Mouse (Mus musculus) MEL (cell line): ENCODE results near the gene Adgrv1. TPM values are rescaled to one million over a fixed set of nuclear protein-coding genes. Genes with fewer than 3 reads are reported as not detected.

ENCODE experiments used
- DNase-seq: peaks from one replicate; pipeline ENCODE4 v3.0.0; 2011; ENCODE audit warnings: low read depth, low spot score
- H3K27ac ChIP-seq: 2 replicates; pipeline ENCODE4 v1.5.1; 2012; ENCODE audit warnings: low read depth, mild to moderate bottlenecking, control low read depth, low read length, moderate library complexity; ENCODE audit not compliant: control insufficient read depth
- H3K27me3 ChIP-seq, 2 experiments: fragments of 150-350 bp in 1 of 2; sonication (generic) in 1 of 2; 2 replicates each; pipeline ENCODE4 v1.6.1; 2012; ENCODE audit warnings: low read length in 2 of 2, mild to moderate bottlenecking in 2 of 2, improper control_type of control experiment in 1 of 2, moderate library complexity in 1 of 2; ENCODE audit not compliant: insufficient read depth in 2 of 2, control insufficient read depth in 1 of 2
- H3K36me3 ChIP-seq, 2 experiments: 2 replicates each; pipeline ENCODE4 v1.6.1; 2012 to 2014; ENCODE audit warnings: low read length in 2 of 2, improper control_type of control experiment in 1 of 2, inconsistent platforms in 1 of 2, mild to moderate bottlenecking in 1 of 2; ENCODE audit not compliant: insufficient read depth in 2 of 2, control insufficient read depth in 1 of 2
- H3K4me1 ChIP-seq, 2 experiments: fragments of 150-350 bp in 1 of 2; sonication (generic) in 1 of 2; 2 replicates each; pipeline ENCODE4 v1.6.1; 2012; ENCODE audit warnings: low read length in 2 of 2, improper control_type of control experiment in 1 of 2, mild to moderate bottlenecking in 1 of 2; ENCODE audit not compliant: insufficient read depth in 2 of 2, control insufficient read depth in 1 of 2
- H3K4me3 ChIP-seq, 2 experiments: fragments of 150-350 bp in 1 of 2; sonication (generic) in 1 of 2; 2 replicates each; pipeline ENCODE4 v1.5.1; 2012; ENCODE audit warnings: low read depth in 2 of 2, low read length in 2 of 2, mild to moderate bottlenecking in 2 of 2, moderate library complexity in 2 of 2, control low read depth in 1 of 2, improper control_type of control experiment in 1 of 2; ENCODE audit not compliant: control insufficient read depth in 1 of 2, insufficient read depth in 1 of 2
- H3K79me2 ChIP-seq: 2 replicates; pipeline ENCODE4 v1.6.1; 2012; ENCODE audit warnings: mild to moderate bottlenecking, low read length, moderate library complexity; ENCODE audit not compliant: control insufficient read depth, poor library complexity, insufficient read depth
- H3K9ac ChIP-seq: 2 replicates; pipeline ENCODE4 v1.6.1; 2012; ENCODE audit warnings: low read depth, mild to moderate bottlenecking, control low read depth, low read length, moderate library complexity; ENCODE audit not compliant: control insufficient read depth, poor library complexity, severe bottlenecking
- H3K9me3 ChIP-seq: fragments of 150-350 bp; sonication (generic); replicated peaks from 2 replicates; pipeline ENCODE4 v1.6.1; 2012; ENCODE audit warnings: mild to moderate bottlenecking, low read length, improper control_type of control experiment, moderate library complexity; ENCODE audit not compliant: insufficient read depth
- CTCF ChIP-seq, 3 experiments: IDR thresholded peaks in 2 of 3; conservative IDR thresholded peaks in 1 of 3; 2 replicates each; pipeline ENCODE4 v1.5.1; 2011 to 2012; ENCODE audit warnings: low read length in 3 of 3, low read depth in 2 of 3, mild to moderate bottlenecking in 2 of 3, improper control_type of control experiment in 1 of 3, inconsistent platforms in 1 of 3, mixed read lengths in 1 of 3, moderate library complexity in 1 of 3; ENCODE audit not compliant: control insufficient read depth in 1 of 3, insufficient read depth in 1 of 3, poor library complexity in 1 of 3, severe bottlenecking in 1 of 3
- E2F4 ChIP-seq: IDR thresholded peaks from 2 replicates; pipeline ENCODE4 v1.6.1; 2011; ENCODE audit warnings: low read depth, low read length, improper control_type of control experiment, borderline replicate concordance
- EP300 ChIP-seq, 2 experiments: IDR thresholded peaks; 2 replicates each; pipeline ENCODE4 v1.6.1; 2011; ENCODE audit warnings: improper control_type of control experiment in 2 of 2, low read length in 2 of 2, low read depth in 1 of 2, mild to moderate bottlenecking in 1 of 2
- GATA1 ChIP-seq: IDR thresholded peaks from 2 replicates; pipeline ENCODE4 v1.6.1; 2011; ENCODE audit warnings: low read depth, low read length, improper control_type of control experiment
- JUND ChIP-seq: IDR thresholded peaks from 2 replicates; pipeline ENCODE4 v1.6.1; 2011; ENCODE audit warnings: low read depth, mild to moderate bottlenecking, improper control_type of control experiment, low read length
- MAX ChIP-seq: IDR thresholded peaks from 2 replicates; pipeline ENCODE4 v1.6.1; 2011; ENCODE audit warnings: low read length, improper control_type of control experiment
- MEF2A ChIP-seq: IDR thresholded peaks from 2 replicates; pipeline ENCODE4 v1.6.1; 2014; ENCODE audit warnings: low read depth, mild to moderate bottlenecking, inconsistent platforms, low read length, improper control_type of control experiment; ENCODE audit not compliant: poor library complexity, insufficient replicate concordance, severe bottlenecking; ENCODE audit errors: extremely low read depth
- MYB ChIP-seq: IDR thresholded peaks from 2 replicates; pipeline ENCODE4 v1.6.1; 2011; ENCODE audit warnings: mild to moderate bottlenecking, low read depth, low read length, improper control_type of control experiment
- NELFE ChIP-seq: IDR thresholded peaks from 2 replicates; pipeline ENCODE4 v1.6.1; 2011; ENCODE audit warnings: low read depth, low read length, improper control_type of control experiment
- NRF1 ChIP-seq: IDR thresholded peaks from 2 replicates; pipeline ENCODE4 v1.6.1; 2014; ENCODE audit warnings: low read depth, mild to moderate bottlenecking, inconsistent platforms, low read length, improper control_type of control experiment, moderate library complexity; ENCODE audit not compliant: poor library complexity, insufficient read depth, severe bottlenecking
- POLR2A ChIP-seq, 2 experiments: IDR thresholded peaks; 2 replicates each; pipeline ENCODE4 v1.6.1; 2011 to 2012; ENCODE audit warnings: low read length in 2 of 2, mild to moderate bottlenecking in 2 of 2, control low read depth in 1 of 2, improper control_type of control experiment in 1 of 2, low read depth in 1 of 2, moderate library complexity in 1 of 2; ENCODE audit not compliant: control insufficient read depth in 1 of 2, insufficient read depth in 1 of 2, poor library complexity in 1 of 2
- POLR2AphosphoS2 ChIP-seq: IDR thresholded peaks from 2 replicates; pipeline ENCODE4 v1.6.1; 2011; ENCODE audit warnings: low read length, improper control_type of control experiment
- POLR2AphosphoS5 ChIP-seq: IDR thresholded peaks from 2 replicates; pipeline ENCODE4 v1.6.1; 2012; ENCODE audit warnings: low read depth, borderline replicate concordance, mild to moderate bottlenecking, inconsistent platforms, low read length, moderate library complexity, mixed read lengths
- RAD21 ChIP-seq: IDR thresholded peaks from 2 replicates; pipeline ENCODE4 v1.6.1; 2011; ENCODE audit warnings: mild to moderate bottlenecking, low read depth, low read length, improper control_type of control experiment
- RCOR1 ChIP-seq: IDR thresholded peaks from 2 replicates; pipeline ENCODE4 v1.6.1; 2012; ENCODE audit warnings: low read depth, mild to moderate bottlenecking, inconsistent platforms, low read length, improper control_type of control experiment
- SMC3 ChIP-seq: IDR thresholded peaks from 2 replicates; pipeline ENCODE4 v1.6.1; 2011; ENCODE audit warnings: low read depth, low read length, improper control_type of control experiment
- TCF12 ChIP-seq: IDR thresholded peaks from 2 replicates; pipeline ENCODE4 v1.6.1; 2014; ENCODE audit warnings: low read depth, mild to moderate bottlenecking, inconsistent platforms, low read length, improper control_type of control experiment, moderate library complexity
- UBTF ChIP-seq: IDR thresholded peaks from 2 replicates; pipeline ENCODE4 v1.6.1; 2012; ENCODE audit warnings: low read depth, mild to moderate bottlenecking, inconsistent platforms, low read length, improper control_type of control experiment, moderate library complexity, borderline replicate concordance; ENCODE audit not compliant: insufficient read depth
- USF1 ChIP-seq: IDR thresholded peaks from 2 replicates; pipeline ENCODE4 v1.6.1; 2014; ENCODE audit warnings: low read depth, mild to moderate bottlenecking, inconsistent platforms, low read length, improper control_type of control experiment, moderate library complexity
- USF2 ChIP-seq, 2 experiments: IDR thresholded peaks; 2 replicates each; pipeline ENCODE4 v1.6.1; 2011 to 2012; ENCODE audit warnings: improper control_type of control experiment in 2 of 2, low read length in 2 of 2, borderline replicate concordance in 1 of 2, inconsistent platforms in 1 of 2, low read depth in 1 of 2, mild to moderate bottlenecking in 1 of 2; ENCODE audit not compliant: insufficient read depth in 1 of 2
- ZC3H11A ChIP-seq: IDR thresholded peaks from 2 replicates; pipeline ENCODE4 v1.6.1; 2012; ENCODE audit warnings: low read depth, mild to moderate bottlenecking, inconsistent platforms, low read length, improper control_type of control experiment
- ZMIZ1 ChIP-seq: IDR thresholded peaks from 2 replicates; pipeline ENCODE4 v1.6.1; 2012; ENCODE audit warnings: low read depth, mild to moderate bottlenecking, inconsistent platforms, low read length, improper control_type of control experiment, moderate library complexity
- polyA plus RNA-seq, 2 experiments: library from polyadenylated mRNA; stranded (reverse) in 1 of 2; unstranded in 1 of 2; fragments of >175 nt in 1 of 2; fragments of >200 nt in 1 of 2; gene quantifications; 2 replicates each; pipeline versions ENCODE4 v1.2.1 to v1.2.4; 2012; ENCODE audit warnings: low replicate concordance in 2 of 2, low read depth in 1 of 2; ENCODE audit not compliant: insufficient read length in 2 of 2, insufficient read depth in 1 of 2, missing spikeins in 1 of 2
- total RNA-seq: library from RNA; depleted of rRNA; stranded (reverse); fragments of 300-350 nt; gene quantifications from 2 replicates; pipeline ENCODE4 v1.2.3, GENCODE M21; 2012

Gene Adgrv1
- total and polyA plus RNA-seq, 3 experiments = 5.6 to 5.8 TPM; not detected in 1

GRCm38 (mm10) chr13:81278669-81279350 lies 354.1 kb downstream of the Adgrv1 start:
- H3K4me1 ChIP-seq = no peaks in the 10 kb centered on the region
- no peak for TF ChIP-seq GATA1
- TF ChIP-seq MEF2A = no peak
- TF ChIP-seq UBTF = no peak
- no peak for TF ChIP-seq POLR2AphosphoS5
- TF ChIP-seq CTCF (IDR thresholded peaks at IDR 0.05 in 2 of 3, conservative IDR thresholded peaks at IDR 0.05 in 1 of 3; ENCODE audit: control insufficient read depth in 1 of 3, insufficient read depth in 1 of 3, low read depth in 2 of 3, low read length in 3 of 3, poor library complexity in 1 of 3, severe bottlenecking in 1 of 3) = no peak
- TF ChIP-seq RAD21 = no peak
- TF ChIP-seq USF2 (IDR thresholded peaks at IDR 0.05; ENCODE audit: borderline replicate concordance in 1 of 2, insufficient read depth in 1 of 2, low read depth in 1 of 2, low read length in 2 of 2) = no peak
- no peak for TF ChIP-seq TCF12
- no peak for TF ChIP-seq MYB
- no peak for TF ChIP-seq RCOR1
- no peak for TF ChIP-seq USF1
- no peak for TF ChIP-seq JUND
- TF ChIP-seq SMC3 = no peak
- no peak for TF ChIP-seq NELFE
- no peak for TF ChIP-seq MAX
- no peaks in the 10 kb centered on the region for H3K27me3 ChIP-seq
- no peak overlapping the region for H3K4me3 ChIP-seq
- H3K9me3 ChIP-seq = no peaks in the 10 kb centered on the region
- no peaks in the 10 kb centered on the region for H3K79me2 ChIP-seq
- H3K27ac ChIP-seq = no peak overlapping the region
- no peak for DNase-seq
- H3K9ac ChIP-seq = no peak overlapping the region
- H3K36me3 ChIP-seq = no peaks in the 10 kb centered on the region

GRCm38 (mm10) chr13:81273837-81274236 lies 359.1 kb downstream of the Adgrv1 start:
- Histone ChIP-seq H3K27me3 (no peaks in the 10 kb centered on the region), H3K9me3 (no peaks in the 10 kb centered on the region), H3K4me3 (no peak overlapping the region), H3K27ac (no peak overlapping the region), H3K4me1 (no peaks in the 10 kb centered on the region)
- TF ChIP-seq UBTF (no peak), ZMIZ1 (no peak), ZC3H11A (no peak), POLR2A (IDR thresholded peaks at IDR 0.05; ENCODE audit: control insufficient read depth in 1 of 2, insufficient read depth in 1 of 2, low read depth in 1 of 2, low read length in 2 of 2, poor library complexity in 1 of 2) (no peak), EP300 (IDR thresholded peaks at IDR 0.05; ENCODE audit: low read depth in 1 of 2, low read length in 2 of 2) (no peak), NRF1 (no peak), CTCF (IDR thresholded peaks at IDR 0.05 in 2 of 3, conservative IDR thresholded peaks at IDR 0.05 in 1 of 3; ENCODE audit: control insufficient read depth in 1 of 3, insufficient read depth in 1 of 3, low read depth in 2 of 3, low read length in 3 of 3, poor library complexity in 1 of 3, severe bottlenecking in 1 of 3) (no peak), MYB (no peak), POLR2AphosphoS2 (no peak), MEF2A (no peak), E2F4 (no peak), POLR2AphosphoS5 (no peak)
- TF ChIP-seq, all 39 proteins: peak for 0
- DNase-seq = no peak
- Histone ChIP-seq H3K79me2 (no peaks in the 10 kb centered on the region), H3K36me3 (no peaks in the 10 kb centered on the region), H3K9ac (no peak overlapping the region)
